Mouse (Mus musculus) urinary bladder, postnatal 10 days (tissue): Measurements from ENCODE around the gene Mrps33.

Source experiments
- DNase-seq: peaks from one replicate; pipeline ENCODE4 v3.0.0; 2022; ENCODE audit warnings: low spot score

Gene Mrps33

GRCm38 (mm10) chr6:39810612-39811116 is at the start of gene Mrps33:
Gene Mrps33 (minus strand): TSS chr6:39810988.
- peak; percentile 84 for DNase-seq

GRCm38 (mm10) chr6:39849667-39850066 is 38.9 kb upstream of the Mrps33 start:
- DNase-seq = no peak

- DNase-seq = no peak
Observed at GRCm38 (mm10) chr6:39848766-39849165, 38.0 kb upstream of the Mrps33 start.

GRCm38 (mm10) chr6:39847538-39847937 is 36.8 kb upstream of the Mrps33 start:
- no peak for DNase-seq

GRCm38 (mm10) chr6:39843698-39844342 is 33.0 kb upstream of the Mrps33 start:
- no peak for DNase-seq

GRCm38 (mm10) chr6:39828736-39829135 is 17.9 kb upstream of the Mrps33 start:
- DNase-seq = no peak

- no peak for DNase-seq
Observed at GRCm38 (mm10) chr6:39821241-39821640, 10.5 kb upstream of the Mrps33 start.

GRCm38 (mm10) chr6:39818922-39819321 is 8.1 kb upstream of the Mrps33 start:
- no peak for DNase-seq

GRCm38 (mm10) chr6:39808511-39808910 is 2.3 kb downstream of the Mrps33 start:
- DNase-seq = no peak

- DNase-seq = no peak
Observed at GRCm38 (mm10) chr6:39807050-39807560, 3.7 kb downstream of the Mrps33 start.

GRCm38 (mm10) chr6:39806336-39806735 is 4.5 kb downstream of the Mrps33 start:
- no peak for DNase-seq

- DNase-seq = no peak
Observed at GRCm38 (mm10) chr6:39805916-39806315, 4.9 kb downstream of the Mrps33 start.

GRCm38 (mm10) chr6:39800977-39801376 is 9.8 kb downstream of the Mrps33 start:
- no peak for DNase-seq

GRCm38 (mm10) chr6:39797076-39797475 is 13.7 kb downstream of the Mrps33 start:
- DNase-seq = no peak

GRCm38 (mm10) chr6:39796150-39796549 is 14.6 kb downstream of the Mrps33 start:
- DNase-seq = no peak

GRCm38 (mm10) chr6:39791806-39792205 is 19.0 kb downstream of the Mrps33 start:
- no peak for DNase-seq

GRCm38 (mm10) chr6:39788408-39788807 is 22.4 kb downstream of the Mrps33 start:
- DNase-seq = no peak

- no peak for DNase-seq
Observed at GRCm38 (mm10) chr6:39787783-39788182, 23.0 kb downstream of the Mrps33 start.

- DNase-seq = no peak
Observed at GRCm38 (mm10) chr6:39785944-39786343, 24.8 kb downstream of the Mrps33 start.

- DNase-seq = no peak
Observed at GRCm38 (mm10) chr6:39783521-39783920, 27.3 kb downstream of the Mrps33 start.

- no peak for DNase-seq
Observed at GRCm38 (mm10) chr6:39782618-39783017, 28.2 kb downstream of the Mrps33 start.

- DNase-seq = no peak
Observed at GRCm38 (mm10) chr6:39781766-39782530, 28.8 kb downstream of the Mrps33 start.
